Mouse (Mus musculus) lung, postnatal 0 days (tissue): ENCODE data around the gene Gpam.

Experiments used
- CTCF ChIP-seq: IDR thresholded peaks from 2 replicates; pipeline ENCODE4 v1.5.1; 2016; ENCODE audit warnings: antibody characterized with exemption, mild to moderate bottlenecking
- EP300 ChIP-seq: IDR thresholded peaks from 2 replicates; pipeline ENCODE4 v1.6.1; 2016; ENCODE audit warnings: antibody characterized with exemption, mild to moderate bottlenecking, control low read depth

GRCm38 (mm10) chr19:55148109-55148508 lies 21.1 kb upstream of the Gpam start:
- no peak for TF ChIP-seq CTCF
- no peak for TF ChIP-seq EP300
